Mouse (Mus musculus): ENCODE data around the gene Kif19a. TPM values are rescaled to one million over a fixed set of nuclear protein-coding genes. Genes with fewer than 3 reads are reported as not detected.
A peak's percentile ranks its signal among the peaks of the same experiment; 100 is the strongest.

Kif19a gene
- polyA plus RNA-seq, 1 experiment from 2014 or later: 0.07 TPM

DNA sequence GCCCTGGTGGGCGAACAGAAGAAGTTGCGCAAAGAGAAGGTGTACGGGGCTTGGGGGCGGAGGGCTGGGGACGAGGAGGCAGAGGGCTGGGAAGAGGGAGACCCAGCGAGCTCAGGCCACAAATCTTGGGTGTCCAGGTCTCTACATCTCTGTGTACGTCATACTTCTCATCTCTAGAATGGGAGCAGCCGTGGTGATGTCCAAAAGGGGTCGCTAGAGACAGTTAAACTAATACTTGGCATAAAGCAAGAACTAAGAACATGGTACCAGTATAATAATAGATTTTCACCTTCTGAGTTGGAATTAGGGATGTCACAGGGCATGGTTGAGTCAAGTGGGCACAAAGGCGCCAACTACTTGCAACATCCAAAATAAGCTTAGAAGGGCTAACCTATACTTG lies 20.7 kb downstream of the Kif19a start:
- H3K27me3 ChIP-seq: peaks cover 75% of the 10 kb centered on the region
- H3K9me3 ChIP-seq (replicated peaks): no peaks in the 10 kb centered on the region
- H3K36me3 ChIP-seq (replicated peaks): no peaks in the 10 kb centered on the region
- no peak for ATAC-seq (ENCODE audit: insufficient read depth)
- H3K4me2 ChIP-seq: no peak overlapping the region
- H3K4me3 ChIP-seq (replicated peaks): no peak overlapping the region
- peaks cover 10% of the 10 kb centered on the region for H3K4me1 ChIP-seq (replicated peaks)
- WGBS (ENCODE audit: insufficient replicate concordance): 40% methylated on average over 10 of the region's 10 CpGs
- H3K27ac ChIP-seq (replicated peaks): no peak overlapping the region
- no peak overlapping the region for H3K9ac ChIP-seq

DNA sequence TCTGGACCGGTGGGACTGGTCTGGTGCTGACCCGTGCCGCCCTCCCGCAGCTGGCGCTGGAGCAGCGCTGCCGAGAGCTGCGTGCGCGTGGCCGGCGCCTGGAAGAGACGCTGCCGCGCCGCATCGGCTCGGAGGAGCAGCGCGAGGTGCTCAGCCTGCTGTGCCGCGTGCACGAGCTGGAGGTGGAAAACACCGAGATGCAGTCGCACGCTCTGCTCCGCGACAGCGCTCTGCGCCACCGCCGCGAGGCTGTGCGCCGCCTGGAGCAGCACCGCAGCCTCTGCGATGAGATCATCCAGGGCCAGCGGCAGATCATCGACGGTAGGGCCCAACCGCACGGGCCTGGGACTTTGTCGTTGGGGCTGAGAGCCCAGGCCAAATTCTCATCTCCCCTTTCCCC lies 21.1 kb downstream of the Kif19a start:
- H3K27me3 ChIP-seq: peaks cover 75% of the 10 kb centered on the region
- WGBS (ENCODE audit: insufficient replicate concordance): 3% methylated on average over 43 of the region's 43 CpGs
- ATAC-seq (ENCODE audit: insufficient read depth): no peak

DNA sequence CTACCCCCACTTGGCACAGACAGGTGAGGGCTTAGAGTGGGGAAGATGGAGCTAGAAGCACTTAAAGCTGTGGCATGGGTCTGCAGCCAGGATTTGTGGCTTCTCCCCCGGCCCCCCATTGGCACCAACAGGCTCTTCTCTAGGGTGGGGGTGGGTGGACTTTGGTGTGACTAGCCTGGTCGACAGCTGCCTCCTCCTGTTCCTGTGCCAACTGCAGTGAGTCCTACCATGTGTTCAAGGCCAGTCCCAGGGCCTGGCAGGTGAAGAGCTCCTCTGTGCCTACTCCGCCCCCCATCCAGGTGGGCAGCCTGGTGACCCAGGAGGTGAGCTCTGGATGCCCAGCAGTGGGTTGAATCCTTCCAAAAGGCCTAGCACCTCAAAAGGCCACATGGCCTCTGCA lies 22.4 kb downstream of the Kif19a start:
- Histone ChIP-seq H3K9ac (no peak overlapping the region), H3K4me2 (no peak overlapping the region), H3K27me3 (peaks cover 88% of the 10 kb centered on the region), H3K9me3 (replicated peaks) (no peaks in the 10 kb centered on the region), H3K4me3 (replicated peaks) (no peak overlapping the region), H3K27ac (replicated peaks) (no peak overlapping the region), H3K4me1 (replicated peaks) (peaks cover 16% of the 10 kb centered on the region), H3K36me3 (replicated peaks) (no peaks in the 10 kb centered on the region)
- ATAC-seq (ENCODE audit: insufficient read depth): no peak
- WGBS (ENCODE audit: insufficient replicate concordance): 65% methylated on average over 3 of the region's 3 CpGs

More for the DNA sequence above, 21.1 kb downstream of the Kif19a start:
- Histone ChIP-seq H3K4me2 (no peak overlapping the region), H3K36me3 (replicated peaks) (no peaks in the 10 kb centered on the region), H3K27ac (replicated peaks) (no peak overlapping the region), H3K9ac (no peak overlapping the region), H3K4me1 (replicated peaks) (peaks cover 10% of the 10 kb centered on the region), H3K9me3 (replicated peaks) (no peaks in the 10 kb centered on the region), H3K4me3 (replicated peaks) (no peak overlapping the region)

DNA sequence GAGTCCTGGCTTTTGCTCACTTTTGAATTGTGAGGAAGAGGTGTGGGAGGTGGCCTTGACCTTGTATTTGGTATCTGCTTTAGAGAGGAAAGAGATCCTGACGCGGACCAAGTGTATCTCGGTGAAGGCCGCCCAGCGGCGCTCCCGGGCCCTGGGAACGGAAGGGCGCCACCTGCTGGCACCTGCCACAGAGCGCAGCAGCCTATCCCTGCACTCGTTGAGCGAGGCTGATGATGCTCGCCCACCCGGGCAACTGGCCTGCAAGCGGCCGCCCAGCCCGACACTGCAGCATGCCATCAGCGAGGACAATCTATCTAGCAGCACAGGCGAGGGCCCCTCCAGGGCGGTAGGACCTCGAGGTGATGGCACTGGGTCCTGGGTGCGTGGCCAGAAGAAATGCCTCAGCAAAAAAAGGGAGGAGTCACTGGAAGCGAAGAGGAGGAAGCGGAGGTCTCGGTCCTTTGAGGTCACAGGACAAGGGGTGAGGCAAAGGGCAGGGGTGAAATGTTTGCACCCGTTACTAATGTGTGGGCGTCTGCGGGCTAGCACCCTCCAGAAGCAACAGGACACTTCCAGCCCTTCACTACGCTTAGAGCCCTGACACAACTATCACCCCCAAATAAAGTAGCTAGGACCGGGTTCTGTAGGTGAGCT lies 24.0 kb downstream of the Kif19a start:
- Histone ChIP-seq H3K27me3 (peaks cover 98% of the 10 kb centered on the region), H3K9me3 (replicated peaks) (no peaks in the 10 kb centered on the region), H3K36me3 (replicated peaks) (no peaks in the 10 kb centered on the region), H3K4me1 (replicated peaks) (peaks cover 19% of the 10 kb centered on the region), H3K4me2 (peak overlapping the region; percentile 18), H3K4me3 (replicated peaks) (no peak overlapping the region), H3K9ac (no peak overlapping the region), H3K27ac (replicated peaks) (no peak overlapping the region)
- no peak for ATAC-seq (ENCODE audit: insufficient read depth)
- WGBS (ENCODE audit: insufficient replicate concordance): 9% methylated on average over 30 of the region's 30 CpGs

DNA sequence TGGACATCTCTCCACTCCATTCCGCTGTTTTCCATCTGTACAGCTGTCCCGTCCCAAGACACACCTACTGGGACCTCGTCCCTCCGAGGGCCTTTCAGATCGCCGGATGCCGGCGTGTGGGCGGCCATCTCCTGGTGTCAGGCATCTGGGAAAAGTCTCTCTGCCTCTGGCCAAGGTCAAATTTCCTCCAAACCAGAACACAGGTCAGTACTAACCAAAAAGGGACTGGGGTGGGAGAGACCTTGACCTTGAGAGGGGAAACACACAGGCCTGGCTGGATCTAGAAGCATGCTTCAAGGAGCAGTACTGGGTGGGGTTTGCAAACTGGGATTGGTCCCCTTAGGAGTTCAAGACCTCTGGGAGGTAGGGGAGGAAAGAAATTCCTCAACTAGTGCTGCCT lies 24.5 kb downstream of the Kif19a start:
- no peak for ATAC-seq (ENCODE audit: insufficient read depth)
- WGBS (ENCODE audit: insufficient replicate concordance): 57% methylated on average over 9 of the region's 9 CpGs

DNA sequence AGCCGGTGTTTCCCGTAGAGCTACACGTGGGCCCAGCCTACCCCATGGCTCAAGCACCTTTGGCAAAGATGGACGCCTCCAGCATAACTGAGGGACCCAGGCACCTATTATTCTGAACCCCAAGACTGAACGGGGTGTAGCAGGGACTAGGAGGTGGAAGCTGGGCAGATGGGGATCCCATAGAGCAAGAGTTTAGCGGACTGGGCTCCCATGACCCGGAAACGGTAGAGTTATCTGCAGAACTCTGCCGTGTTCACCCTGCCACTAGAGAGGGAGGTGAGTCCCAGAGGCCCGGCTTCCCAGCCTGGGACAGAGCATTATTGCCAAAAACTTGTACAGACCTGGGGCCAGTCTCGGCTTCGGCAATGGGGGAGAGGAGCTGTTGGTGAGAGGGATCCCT lies 25.0 kb downstream of the Kif19a start:
- Histone ChIP-seq H3K4me3 (replicated peaks) (no peak overlapping the region), H3K27ac (replicated peaks) (no peak overlapping the region), H3K9ac (no peak overlapping the region), H3K9me3 (replicated peaks) (no peaks in the 10 kb centered on the region), H3K4me2 (no peak overlapping the region), H3K4me1 (replicated peaks) (peaks cover 19% of the 10 kb centered on the region), H3K36me3 (replicated peaks) (no peaks in the 10 kb centered on the region), H3K27me3 (peaks cover 92% of the 10 kb centered on the region)
- WGBS (ENCODE audit: insufficient replicate concordance): 49% methylated on average over 12 of the region's 12 CpGs
- ATAC-seq (ENCODE audit: insufficient read depth): no peak

More for the DNA sequence above, 24.5 kb downstream of the Kif19a start:
- Histone ChIP-seq H3K27me3 (peaks cover 96% of the 10 kb centered on the region), H3K4me2 (no peak overlapping the region), H3K36me3 (replicated peaks) (no peaks in the 10 kb centered on the region), H3K4me3 (replicated peaks) (no peak overlapping the region), H3K27ac (replicated peaks) (no peak overlapping the region), H3K9ac (no peak overlapping the region), H3K9me3 (replicated peaks) (no peaks in the 10 kb centered on the region), H3K4me1 (replicated peaks) (peaks cover 19% of the 10 kb centered on the region)

DNA sequence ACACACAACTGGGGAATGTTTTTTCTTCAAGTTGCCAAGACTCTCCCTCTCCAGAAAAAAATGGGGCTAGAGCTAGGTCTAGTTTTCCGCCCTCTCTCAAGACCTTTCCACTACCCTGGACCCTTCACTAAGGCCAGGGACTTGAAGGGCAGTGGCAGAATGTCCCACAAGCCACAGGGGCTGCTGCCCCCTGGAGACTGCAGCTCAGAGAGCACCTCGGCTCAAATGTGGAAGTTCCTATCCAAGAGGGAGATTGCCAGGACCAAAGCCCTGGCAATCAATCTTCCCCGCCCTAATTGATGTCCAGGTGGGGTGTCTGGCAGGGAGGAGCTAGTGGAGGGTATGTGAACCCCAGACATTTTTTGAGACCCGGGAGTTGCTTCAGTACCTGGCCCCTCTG lies 25.7 kb downstream of the Kif19a start:
- Histone ChIP-seq H3K4me3 (replicated peaks) (no peak overlapping the region), H3K4me2 (no peak overlapping the region), H3K9me3 (replicated peaks) (no peaks in the 10 kb centered on the region), H3K27me3 (peaks cover 88% of the 10 kb centered on the region), H3K36me3 (replicated peaks) (no peaks in the 10 kb centered on the region), H3K27ac (replicated peaks) (no peak overlapping the region), H3K9ac (no peak overlapping the region), H3K4me1 (replicated peaks) (peaks cover 19% of the 10 kb centered on the region)
- no peak for ATAC-seq (ENCODE audit: insufficient read depth)
- 7% methylated on average over 4 of the region's 4 CpGs for WGBS (ENCODE audit: insufficient replicate concordance)

DNA sequence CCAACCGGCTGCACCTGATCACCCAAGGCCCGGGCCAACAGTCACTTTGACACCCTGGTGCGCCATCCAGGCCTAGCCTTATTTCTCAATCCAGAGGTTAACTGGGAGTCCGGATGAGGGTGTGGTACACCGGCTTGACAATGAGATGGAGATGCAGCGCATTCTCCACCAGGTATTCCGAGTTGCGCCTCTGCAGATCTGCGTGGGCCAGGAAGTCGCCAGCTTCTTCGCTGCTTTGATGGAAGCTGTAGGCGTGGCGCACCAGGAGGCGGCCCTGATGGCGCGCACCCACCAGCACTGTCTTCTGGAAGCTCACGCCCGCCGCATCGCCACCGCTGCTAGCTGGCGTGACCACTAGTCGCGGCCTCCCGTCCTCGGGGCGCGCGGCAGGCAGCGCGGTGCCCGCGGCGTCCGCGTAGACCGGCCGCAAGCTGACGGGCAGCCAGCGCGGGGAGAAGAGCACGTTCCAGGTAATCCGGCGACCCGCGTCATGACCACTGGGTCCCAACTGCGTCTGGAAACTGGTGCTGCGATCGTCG lies 26.2 kb downstream of the Kif19a start:
- Histone ChIP-seq H3K9me3 (replicated peaks) (no peaks in the 10 kb centered on the region), H3K4me3 (replicated peaks) (peak overlapping the region; percentile 22), H3K27me3 (peaks cover 88% of the 10 kb centered on the region), H3K9ac (no peak overlapping the region), H3K27ac (replicated peaks) (no peak overlapping the region), H3K36me3 (replicated peaks) (no peaks in the 10 kb centered on the region), H3K4me1 (replicated peaks) (peaks cover 18% of the 10 kb centered on the region), H3K4me2 (peak overlapping the region; percentile 45)
- ATAC-seq (ENCODE audit: insufficient read depth): no peak
- WGBS (ENCODE audit: insufficient replicate concordance): 2% methylated on average over 50 of the region's 50 CpGs

DNA sequence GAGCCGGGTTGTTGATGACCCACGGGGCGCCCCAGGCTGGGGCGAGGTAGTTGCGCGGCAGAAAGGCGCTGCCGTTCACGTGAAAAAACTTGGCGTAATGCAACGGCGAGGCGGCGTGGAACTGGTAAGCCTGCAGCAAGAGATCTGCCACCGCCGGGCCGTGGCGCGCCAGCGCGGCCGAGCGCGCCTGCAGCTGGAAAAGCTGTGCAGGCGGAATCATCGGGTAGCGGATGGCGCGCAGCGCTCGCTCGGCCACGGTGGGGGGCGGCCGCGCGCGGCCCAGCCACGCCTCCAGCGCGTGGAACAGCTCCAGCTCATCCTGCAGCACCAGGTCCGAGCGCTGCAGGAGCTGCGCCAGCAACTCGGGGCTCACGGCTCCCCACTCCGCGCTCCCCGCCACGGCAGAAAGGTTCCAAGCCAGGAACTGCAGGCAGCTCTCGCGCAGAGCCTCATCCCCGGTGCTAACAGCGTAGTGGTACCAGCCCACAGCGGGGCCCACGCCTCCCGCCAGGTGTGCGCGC lies 26.8 kb downstream of the Kif19a start:
- Histone ChIP-seq H3K4me3 (replicated peaks) (peak overlapping the region; percentile 22), H3K4me2 (peak overlapping the region; percentile 45), H3K36me3 (replicated peaks) (no peaks in the 10 kb centered on the region), H3K9ac (no peak overlapping the region), H3K27ac (replicated peaks) (no peak overlapping the region), H3K27me3 (peaks cover 88% of the 10 kb centered on the region), H3K9me3 (replicated peaks) (no peaks in the 10 kb centered on the region), H3K4me1 (replicated peaks) (peaks cover 17% of the 10 kb centered on the region)
- WGBS (ENCODE audit: insufficient replicate concordance): 1% methylated on average over 59 of the region's 59 CpGs
- no peak for ATAC-seq (ENCODE audit: insufficient read depth)

DNA sequence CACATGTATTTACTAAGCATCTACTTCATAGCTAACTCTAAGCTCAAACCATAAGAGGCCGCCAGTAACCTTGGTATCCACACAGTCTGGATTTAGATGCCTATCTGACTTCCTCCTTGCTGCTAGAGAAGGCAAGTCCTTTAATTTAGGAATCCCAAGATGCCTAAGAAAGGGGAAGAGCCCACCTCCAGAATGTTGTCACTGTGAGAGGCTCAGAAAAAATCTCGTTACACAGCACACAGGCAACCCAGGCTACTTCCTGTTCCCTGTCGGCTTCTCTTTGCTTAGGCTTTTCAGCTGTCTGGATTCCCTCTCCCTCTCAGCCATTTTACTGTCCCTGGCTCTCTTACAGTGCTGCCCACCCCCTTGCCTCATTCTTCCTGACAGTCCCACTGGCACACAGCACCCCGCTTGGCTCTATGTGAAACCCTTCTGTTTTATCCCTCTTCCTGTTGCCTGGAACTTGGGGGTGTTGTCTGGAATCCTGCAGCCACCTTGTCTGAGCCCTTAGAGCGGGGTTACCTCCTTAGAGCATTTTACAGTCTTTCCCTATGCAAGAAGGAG lies 27.8 kb downstream of the Kif19a start:
- H3K4me1 ChIP-seq (replicated peaks): peaks cover 17% of the 10 kb centered on the region
- peaks cover 80% of the 10 kb centered on the region for H3K27me3 ChIP-seq
- no peaks in the 10 kb centered on the region for H3K9me3 ChIP-seq (replicated peaks)
- no peak overlapping the region for H3K9ac ChIP-seq
- no peak overlapping the region for H3K4me2 ChIP-seq
- no peak for ATAC-seq (ENCODE audit: insufficient read depth)
- WGBS (ENCODE audit: insufficient replicate concordance): 29% methylated on average over 5 of the region's 5 CpGs
- no peak overlapping the region for H3K4me3 ChIP-seq (replicated peaks)
- no peaks in the 10 kb centered on the region for H3K36me3 ChIP-seq (replicated peaks)
- no peak overlapping the region for H3K27ac ChIP-seq (replicated peaks)

DNA sequence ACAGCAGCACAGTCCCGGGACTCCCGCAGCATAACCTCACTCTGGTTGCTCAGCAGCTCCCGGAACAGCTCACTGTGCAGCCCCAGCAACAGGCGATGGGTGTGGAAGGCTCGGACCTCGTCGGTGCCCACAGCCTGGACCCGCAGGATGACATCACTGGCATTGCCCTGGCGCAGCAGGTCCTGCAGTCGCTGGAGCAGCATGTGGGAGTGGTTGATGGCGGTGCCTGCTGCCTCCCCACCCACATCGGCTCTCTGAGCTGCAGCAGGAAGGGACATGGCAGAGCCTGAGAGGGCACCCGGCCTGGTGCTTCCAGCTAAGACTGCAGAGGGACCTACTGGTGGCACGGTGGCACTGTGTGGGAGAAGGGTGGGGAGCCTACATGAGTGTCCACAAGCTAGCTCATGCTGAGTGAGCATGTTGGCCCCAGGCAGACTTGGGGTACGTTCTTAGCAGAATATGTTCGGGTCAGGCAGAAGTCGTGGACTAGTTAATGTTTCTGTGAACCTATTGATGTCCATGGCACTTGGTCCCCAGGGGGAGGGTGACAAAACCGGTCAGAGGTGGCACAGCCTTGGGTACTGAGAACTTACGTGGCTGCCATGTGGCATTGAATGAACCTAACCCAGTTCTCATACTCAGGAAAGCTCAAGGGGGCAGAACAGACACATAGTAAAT lies 28.8 kb downstream of the Kif19a start:
- Histone ChIP-seq H3K4me3 (replicated peaks) (no peak overlapping the region), H3K4me1 (replicated peaks) (peaks cover 13% of the 10 kb centered on the region), H3K36me3 (replicated peaks) (no peaks in the 10 kb centered on the region), H3K27me3 (peaks cover 73% of the 10 kb centered on the region), H3K27ac (replicated peaks) (no peak overlapping the region), H3K9me3 (replicated peaks) (no peaks in the 10 kb centered on the region), H3K4me2 (no peak overlapping the region), H3K9ac (no peak overlapping the region)
- WGBS (ENCODE audit: insufficient replicate concordance): 52% methylated on average over 19 of the region's 19 CpGs
- ATAC-seq (ENCODE audit: insufficient read depth): no peak
